Mouse (Mus musculus) pancreas, adult 10 weeks (tissue): ENCODE measurements around the gene Ccnt2. TPM values are rescaled to one million over a fixed set of nuclear protein-coding genes. Genes with fewer than 3 reads are reported as not detected.

Experiments
- polyA plus RNA-seq: library from polyadenylated mRNA; stranded (reverse); fragments of 350-450 nt; fragmentation: Illumina TruSeq; extraction: RNeasy Lipid Tissue Mini Kit (QIAGEN cat#74804); gene quantifications from one replicate; pipeline ENCODE4 v1.2.3, GENCODE M21; 2015; ENCODE audit warnings: low read depth, low replicate concordance; ENCODE audit not compliant: insufficient read depth

Ccnt2 gene
- 10.3 TPM for polyA plus RNA-seq

GRCm38 (mm10) chr1:127773803-127774500 lies at the start of gene Ccnt2:
Gene Ccnt2 (plus strand): TSS chr1:127774164.

GRCm38 (mm10) chr1:127729096-127729495 lies 44.9 kb upstream of the Ccnt2 start, which contains the start of gene Acmsd:
Gene Acmsd (plus strand): TSS chr1:127729413.

DNA sequence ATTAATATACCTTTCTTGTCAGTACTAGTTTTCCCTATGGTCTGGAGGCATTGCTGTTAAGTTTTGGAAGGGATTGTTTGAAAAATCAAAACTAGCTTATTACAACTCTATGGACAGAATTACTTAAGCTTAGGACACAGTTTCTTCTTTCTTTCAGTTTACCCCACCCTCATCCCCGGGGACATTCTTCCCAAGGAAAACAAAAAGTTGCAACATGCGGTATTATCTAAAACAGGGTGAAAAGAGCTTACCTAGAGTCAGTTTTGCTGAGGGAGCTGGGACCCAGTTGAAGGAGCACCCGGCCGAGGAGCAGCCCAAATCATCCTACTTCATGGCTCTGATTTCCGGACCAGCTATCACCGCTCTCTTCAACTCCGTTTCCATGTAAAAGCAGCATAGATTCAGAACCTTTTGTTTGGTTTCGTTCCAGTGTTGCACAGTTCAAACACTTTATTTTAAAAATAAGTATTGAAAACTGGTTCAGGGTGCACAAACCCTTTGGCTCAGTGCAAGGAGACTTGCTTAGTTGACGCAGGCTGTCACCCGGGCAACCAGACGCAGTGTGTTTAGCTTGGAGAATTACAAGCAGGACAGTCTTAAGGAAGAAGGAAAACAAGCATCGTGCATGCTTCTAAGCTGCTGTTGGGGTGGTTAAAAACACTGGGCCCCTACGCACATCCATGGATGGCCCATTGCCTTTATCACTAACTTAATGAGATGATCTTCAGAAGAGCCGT lies 80.7 kb downstream of the Ccnt2 start, which contains the start of gene Map3k19:
Gene Map3k19, minus strand, starts transcription at position 546 of the 737 bp plus-strand sequence.

Other genes starting within 250 kb of the Ccnt2 start
- gene Tmem163, start 94.6 kb upstream of the Ccnt2 start, polyA plus RNA-seq = 2.4 TPM
- not detected for gene Acmsd, start 44.8 kb upstream of the Ccnt2 start, polyA plus RNA-seq
- gene Map3k19, start 80.9 kb downstream of the Ccnt2 start, polyA plus RNA-seq = not detected
- gene Rab3gap1, start 94.6 kb downstream of the Ccnt2 start, polyA plus RNA-seq = 7.3 TPM